Comparison of ENCODE assay signal across 10 mouse cellular contexts in genomic region chr4:140581730-140582389, GRCm38 (mm10).
DNase-seq lines count a peak whose midpoint lies in the region; ATAC-seq and TF ChIP-seq lines count a peak whose summit lies in the region.
"Had no signal": no experiment of that assay in that cellular context is flagged by ENCODE, and none has a peak within 500 bp of the region (broad histone marks: within the 10 kb centered on the region; RNA-seq: fewer than 3 reads in every experiment).

No protein-coding gene starts in this region.

- H3K9ac ChIP-seq in lung, postnatal 0 days (replicated peaks; ENCODE audit: low read depth), result no peak overlapping the region; the same call in 1 of the 2 replicates
- H3K9ac ChIP-seq: embryonic facial prominence, embryonic 12.5 days; midbrain, embryonic 12.5 days had no signal

- TF ChIP-seq EP300 in lung, postnatal 0 days (IDR thresholded peaks at IDR 0.05), result no peak

- no peaks in the 10 kb centered on the region for H3K27me3 ChIP-seq in lung, postnatal 0 days (replicated peaks; ENCODE audit: insufficient read depth, low read length)
- H3K27me3 ChIP-seq: embryonic facial prominence, embryonic 12.5 days; midbrain, embryonic 12.5 days had no signal

- no peak for TF ChIP-seq CTCF in lung, postnatal 0 days (IDR thresholded peaks at IDR 0.05)

- intact Hi-C loops in heart, postnatal 25 days (cut with DNase I), result loop anchor here (5.0 kb wide), 1 partner anchor 35 kb away; no protein-coding TSS in a partner anchor

- no peak overlapping the region; the same call in 1 of the 2 replicates for H3K4me2 ChIP-seq in lung, postnatal 0 days (replicated peaks; ENCODE audit: low read depth, low read length)
- H3K4me2 ChIP-seq: embryonic facial prominence, embryonic 12.5 days; midbrain, embryonic 12.5 days had no signal

- peak; percentile 68 for ATAC-seq in lung, postnatal 0 days

- peaks cover 3% of the 10 kb centered on the region; the same call in 1 of the 2 replicates for H3K36me3 ChIP-seq in lung, postnatal 0 days (ENCODE audit: insufficient read depth, low read length)

- peak overlapping the region; percentile 51; the same call in 1 of the 2 replicates for H3K27ac ChIP-seq in lung, postnatal 0 days (ENCODE audit: low read length)
- H3K27ac ChIP-seq: embryonic facial prominence, embryonic 12.5 days; midbrain, embryonic 12.5 days had no signal

- 52% methylated on average over 23 of the region's 23 CpGs for WGBS in lung, postnatal 0 days

- peak overlapping the region; percentile 14; the same call in 1 of the 2 replicates for H3K4me3 ChIP-seq in lung, postnatal 0 days (ENCODE audit: low read depth, low read length)
- H3K4me3 ChIP-seq: embryonic facial prominence, embryonic 12.5 days; midbrain, embryonic 12.5 days had no signal

- DNase-seq in adrenal gland, adult (ENCODE audit: inconsistent age in 2 of 2, low spot score in 1 of 2), result peak; percentile 26 to 51
- no peak for DNase-seq in adrenal gland, postnatal 4 days (ENCODE audit: low spot score in 2 of 2)
- DNase-seq in urinary bladder, postnatal 14 days (ENCODE audit: low spot score), result peak; percentile 20
- no peak for DNase-seq in urinary bladder, postnatal 10 days (ENCODE audit: low spot score)
- peak; percentile 64 for DNase-seq in heart, postnatal 25 days (ENCODE audit: low spot score)
- peak; percentile 62 for DNase-seq in lung, postnatal 0 days (ENCODE audit: low spot score)
- no peak for DNase-seq in urinary bladder, adult 18-20 months (ENCODE audit: low spot score in 2 of 2)
- DNase-seq in c-Kit-positive CD71-positive TER-119-positive erythroid progenitor cells, embryonic 14.5 days (ENCODE audit: low spot score), result no peak

- no peaks in the 10 kb centered on the region for H3K9me3 ChIP-seq in lung, postnatal 0 days (ENCODE audit: low read length)
- H3K9me3 ChIP-seq: embryonic facial prominence, embryonic 12.5 days; midbrain, embryonic 12.5 days had no signal

- no peaks in the 10 kb centered on the region for H3K4me1 ChIP-seq in lung, postnatal 0 days (ENCODE audit: insufficient read depth, low read depth, low read length)
- H3K4me1 ChIP-seq: embryonic facial prominence, embryonic 12.5 days; midbrain, embryonic 12.5 days had no signal

Comparison
In these comparisons a context has a peak if more than half of its experiments do, and no peak if none do; other contexts are left out.
1. DNase-seq: peak in adrenal gland, adult (2 of 2), urinary bladder, postnatal 14 days (single experiment), heart, postnatal 25 days (single experiment) and lung, postnatal 0 days (single experiment); none in adrenal gland, postnatal 4 days (0 of 2), urinary bladder, postnatal 10 days (single experiment), urinary bladder, adult 18-20 months (0 of 2) and c-Kit-positive CD71-positive TER-119-positive erythroid progenitor cells, embryonic 14.5 days (single experiment).